In the genomic region with DNA sequence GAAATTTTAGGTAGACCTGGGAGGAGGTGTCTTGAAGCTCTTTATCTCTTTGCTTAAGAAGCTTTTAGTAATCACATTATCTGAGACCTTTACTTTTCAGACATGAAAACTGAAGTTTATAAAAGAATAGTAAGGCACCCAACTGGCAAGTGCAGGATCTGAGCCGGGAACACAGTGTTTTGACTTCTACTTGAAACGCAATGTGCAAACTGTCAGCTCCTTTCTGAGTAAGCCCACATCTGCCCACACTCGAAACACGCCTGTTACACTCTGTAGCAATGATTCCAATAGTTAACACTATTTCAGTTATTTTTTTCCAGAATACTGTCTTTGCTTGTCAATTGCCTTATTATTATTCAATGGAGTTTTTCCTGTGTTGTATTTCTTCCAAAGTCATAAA, we compare ENCODE assay signal across 22 mouse cellular contexts. TPM values are rescaled to one million over a fixed set of nuclear protein-coding genes. Genes with fewer than 3 reads are reported as not detected.
A peak's percentile ranks its signal among the peaks of the same experiment; 100 is the strongest.
DNase-seq lines count a peak whose midpoint lies in the region; ATAC-seq lines count a peak whose summit lies in the region.
"Had no signal": no experiment of that assay in that cellular context is flagged by ENCODE, and none has a peak within 500 bp of the region (broad histone marks: within the 10 kb centered on the region; RNA-seq: fewer than 3 reads in every experiment).

No protein-coding gene starts in this region.

- ATAC-seq in hindbrain, embryonic 16.5 days = no peak
- ATAC-seq: activated CD4-positive, CD25-positive, alpha-beta regulatory T cell, adult 4 months; forebrain, embryonic 13.5 days; forebrain, postnatal 0 days; inflammation-experienced regulatory T-cells, adult 6 months; Patski had no signal

- no peaks in the 10 kb centered on the region for H3K36me3 ChIP-seq in hindbrain, embryonic 16.5 days (ENCODE audit: control insufficient read depth, insufficient read depth, low read length)
- H3K36me3 ChIP-seq: embryonic facial prominence, embryonic 10.5 days; heart, embryonic 15.5 days; hindbrain, embryonic 15.5 days had no signal

- H3K4me1 ChIP-seq in hindbrain, embryonic 16.5 days (ENCODE audit: control insufficient read depth, insufficient read depth, low read depth, low read length) = no peaks in the 10 kb centered on the region
- H3K4me1 ChIP-seq: embryonic facial prominence, embryonic 10.5 days; forebrain, embryonic 13.5 days; heart, embryonic 15.5 days; hindbrain, embryonic 15.5 days had no signal

- H3K9ac ChIP-seq in hindbrain, embryonic 16.5 days (ENCODE audit: low read depth, low read length) = no peak overlapping the region
- H3K9ac ChIP-seq: forebrain, embryonic 13.5 days; forebrain, postnatal 0 days; heart, embryonic 15.5 days; hindbrain, embryonic 15.5 days had no signal

- H3K27ac ChIP-seq in hindbrain, embryonic 16.5 days (ENCODE audit: low read depth, low read length) = no peak overlapping the region
- H3K27ac ChIP-seq: embryonic facial prominence, embryonic 10.5 days; forebrain, embryonic 13.5 days; heart, adult 2 months; heart, embryonic 15.5 days; hindbrain, embryonic 15.5 days had no signal

- no peak overlapping the region for H3K4me2 ChIP-seq in hindbrain, embryonic 16.5 days (ENCODE audit: low read length)
- H3K4me2 ChIP-seq: forebrain, embryonic 13.5 days; heart, embryonic 15.5 days; hindbrain, embryonic 15.5 days had no signal

- H3K9me3 ChIP-seq in hindbrain, embryonic 16.5 days (ENCODE audit: control insufficient read depth, low read length) = no peaks in the 10 kb centered on the region
- H3K9me3 ChIP-seq: embryonic facial prominence, embryonic 10.5 days; forebrain, embryonic 13.5 days; heart, embryonic 15.5 days; hindbrain, embryonic 15.5 days had no signal

- WGBS in hindbrain, embryonic 16.5 days = 83% methylated on average over 4 of the region's 4 CpGs

- peak; percentile 16 to 33 for DNase-seq in heart, adult 18-20 months
- no peak for DNase-seq in heart, postnatal 10 days
- DNase-seq in layer of hippocampus, adult 18-20 months (ENCODE audit: low spot score in 2 of 2) = peak; percentile 45 to 85
- no peak for DNase-seq in layer of hippocampus, postnatal 10 days (ENCODE audit: low spot score in 2 of 2)
- peak; percentile 40 to 45 for DNase-seq in right cerebral cortex, postnatal 36 days (ENCODE audit: low spot score in 2 of 2)
- DNase-seq in right cerebral cortex, postnatal 10 days (ENCODE audit: low spot score in 2 of 2) = no peak
- DNase-seq: adrenal gland, adult 2 months; adrenal gland, postnatal 25 days; cerebellum, adult 2 months; cerebellum, postnatal 10 days; forebrain, postnatal 0 days; gastrocnemius, postnatal 36 days; heart, adult 2 months had no signal

- H3K4me3 ChIP-seq in hindbrain, embryonic 16.5 days (ENCODE audit: low read length) = no peak overlapping the region
- H3K4me3 ChIP-seq: embryonic facial prominence, embryonic 10.5 days; forebrain, embryonic 13.5 days; heart, adult 2 months; heart, embryonic 15.5 days; hindbrain, embryonic 15.5 days had no signal

- intact Hi-C loops in heart, postnatal 10 days (cut with DNase I) = no loop called here

- H3K27me3 ChIP-seq in hindbrain, embryonic 16.5 days (replicated peaks; ENCODE audit: control insufficient read depth, insufficient read depth, low read length) = no peaks in the 10 kb centered on the region
- H3K27me3 ChIP-seq: CH12.LX; forebrain, embryonic 13.5 days; heart, embryonic 15.5 days; hindbrain, embryonic 15.5 days; Patski had no signal

RNA-seq across cellular contexts. Expression of a gene that starts 38.8 kb away (rescaled TPM):
- total RNA-seq in heart, adult 18-20 months (2021) = 1 to 10 TPM; 5.8 to 7.0 TPM
- total RNA-seq in heart, postnatal 10 days (2021) = 10 to 100 TPM; 12.4 to 13.6 TPM
- total RNA-seq in layer of hippocampus, adult 18-20 months (2021) = 1 to 10 TPM; 5.4 to 6.0 TPM
- total RNA-seq in layer of hippocampus, postnatal 10 days (2021) = 1 to 10 TPM; 4.0 to 5.0 TPM
- polyA plus RNA-seq in hindbrain, embryonic 16.5 days (2015; fragmentation: Nextera tagmentation; extraction: Ambion mirVana) = 2.1 and 2.4 TPM in 2 replicates

Comparison
In these comparisons a context has a peak if more than half of its experiments do, and no peak if none do; other contexts are left out.
1. DNase-seq: peak in heart, adult 18-20 months (2 of 2), layer of hippocampus, adult 18-20 months (2 of 2) and right cerebral cortex, postnatal 36 days (2 of 2); none in heart, postnatal 10 days (0 of 2), layer of hippocampus, postnatal 10 days (0 of 2) and right cerebral cortex, postnatal 10 days (0 of 2).